Mouse (Mus musculus): ENCODE data around the gene Gm17018. TPM values are rescaled to one million over a fixed set of nuclear protein-coding genes. Genes with fewer than 3 reads are reported as not detected.

The Gm17018 gene
- polyA plus RNA-seq, 1 experiment from 2014 or later, result 30.4 TPM

- TF ChIP-seq EP300 (optimal IDR thresholded peaks at IDR 0.05), result no peak
- TF ChIP-seq CTCF (IDR thresholded peaks at IDR 0.05; ENCODE audit: low read depth), result no peak
- Histone ChIP-seq H3K36me3 (ENCODE audit: control insufficient read depth, insufficient read depth, low read length) (no peaks in the 10 kb centered on the region), H3K9me3 (ENCODE audit: control insufficient read depth, low read length) (no peaks in the 10 kb centered on the region), H3K4me3 (ENCODE audit: low read depth, low read length) (no peak overlapping the region), H3K9ac (ENCODE audit: low read length) (no peak overlapping the region), H3K27ac (replicated peaks) (no peak overlapping the region), H3K4me1 (replicated peaks; ENCODE audit: control insufficient read depth, insufficient read depth) (no peaks in the 10 kb centered on the region), H3K27me3 (ENCODE audit: control insufficient read depth, insufficient read depth, low read length) (no peaks in the 10 kb centered on the region; the same call in 1 of the 2 replicates), H3K4me2 (replicated peaks; ENCODE audit: low read depth) (no peak overlapping the region)
- ATAC-seq (ENCODE audit: low FRiP score, low TSS enrichment) (no peak), DNase-seq (ENCODE audit: low spot score) (no peak)
- 40% methylated on average over 6 of the region's 6 CpGs for WGBS
Measured at GRCm38 (mm10) chr19:45535929-45536328, 24.5 kb upstream of the Gm17018 start.

DNA sequence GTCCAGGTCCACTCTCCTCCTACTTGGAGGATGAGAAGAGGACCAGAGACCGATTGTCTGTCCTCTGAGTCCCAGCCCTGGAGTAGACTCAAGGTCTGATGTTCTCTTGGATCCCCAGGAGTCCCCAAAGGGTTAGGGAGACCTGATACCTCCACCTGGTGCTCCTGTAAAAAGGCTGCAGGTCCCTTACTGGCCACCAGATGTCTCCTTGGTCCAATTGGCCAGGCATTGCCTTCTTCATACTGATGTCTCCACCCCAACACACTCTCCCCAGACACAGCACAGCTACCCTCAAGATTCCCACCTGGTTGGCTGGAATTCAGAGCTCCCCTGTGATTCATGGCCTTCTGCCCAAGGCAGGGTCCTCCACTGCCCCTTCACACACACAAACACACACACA is 22.9 kb upstream of the Gm17018 start:
- Histone ChIP-seq H3K9me3 (ENCODE audit: control insufficient read depth, low read length) (no peaks in the 10 kb centered on the region), H3K27ac (replicated peaks) (no peak overlapping the region), H3K4me1 (replicated peaks; ENCODE audit: control insufficient read depth, insufficient read depth) (no peaks in the 10 kb centered on the region), H3K9ac (ENCODE audit: low read length) (no peak overlapping the region), H3K27me3 (ENCODE audit: control insufficient read depth, insufficient read depth, low read length) (no peaks in the 10 kb centered on the region; the same call in 1 of the 2 replicates), H3K4me3 (ENCODE audit: low read depth, low read length) (no peak overlapping the region), H3K36me3 (ENCODE audit: control insufficient read depth, insufficient read depth, low read length) (no peaks in the 10 kb centered on the region), H3K4me2 (replicated peaks; ENCODE audit: low read depth) (no peak overlapping the region)
- DNase-seq (ENCODE audit: low spot score) (peak; percentile 66), ATAC-seq (ENCODE audit: low FRiP score, low TSS enrichment) (no peak)
- WGBS, result 53% methylated on average over 1 of the region's 1 CpGs
- TF ChIP-seq CTCF (IDR thresholded peaks at IDR 0.05; ENCODE audit: low read depth), result peak; percentile 83
- TF ChIP-seq EP300 (optimal IDR thresholded peaks at IDR 0.05), result no peak

GRCm38 (mm10) chr19:45540657-45541408 is 19.6 kb upstream of the Gm17018 start:
- WGBS, result 37% methylated on average over 8 of the region's 8 CpGs
- no peaks in the 10 kb centered on the region for H3K9me3 ChIP-seq (ENCODE audit: control insufficient read depth, low read length)

GRCm38 (mm10) chr19:45541409-45542041 is 18.9 kb upstream of the Gm17018 start:
- Histone ChIP-seq H3K27me3 (ENCODE audit: control insufficient read depth, insufficient read depth, low read length) (no peaks in the 10 kb centered on the region; the same call in 1 of the 2 replicates), H3K9me3 (ENCODE audit: control insufficient read depth, low read length) (no peaks in the 10 kb centered on the region), H3K4me3 (ENCODE audit: low read depth, low read length) (peak overlapping the region; percentile 34), H3K9ac (ENCODE audit: low read length) (no peak overlapping the region), H3K36me3 (ENCODE audit: control insufficient read depth, insufficient read depth, low read length) (no peaks in the 10 kb centered on the region), H3K4me1 (replicated peaks; ENCODE audit: control insufficient read depth, insufficient read depth) (no peaks in the 10 kb centered on the region), H3K4me2 (replicated peaks; ENCODE audit: low read depth) (peak overlapping the region; percentile 57), H3K27ac (replicated peaks) (no peak overlapping the region)
- DNase-seq (ENCODE audit: low spot score) (peak; percentile 66), ATAC-seq (ENCODE audit: low FRiP score, low TSS enrichment) (peak; percentile 49; the same call in 1 of the 2 replicates)
- WGBS, result under 1% methylated on average over 50 of the region's 58 CpGs
- TF ChIP-seq CTCF (IDR thresholded peaks at IDR 0.05; ENCODE audit: low read depth), result peak; percentile 22; the same call in 1 of the 2 replicates
- no peak for TF ChIP-seq EP300 (optimal IDR thresholded peaks at IDR 0.05)

More at GRCm38 (mm10) chr19:45540657-45541408, 19.6 kb upstream of the Gm17018 start:
- Histone ChIP-seq H3K4me3 (ENCODE audit: low read depth, low read length) (peak overlapping the region; percentile 34), H3K4me1 (replicated peaks; ENCODE audit: control insufficient read depth, insufficient read depth) (no peaks in the 10 kb centered on the region), H3K9ac (ENCODE audit: low read length) (no peak overlapping the region), H3K36me3 (ENCODE audit: control insufficient read depth, insufficient read depth, low read length) (no peaks in the 10 kb centered on the region), H3K4me2 (replicated peaks; ENCODE audit: low read depth) (peak overlapping the region; percentile 57), H3K27ac (replicated peaks) (no peak overlapping the region), H3K27me3 (ENCODE audit: control insufficient read depth, insufficient read depth, low read length) (no peaks in the 10 kb centered on the region; the same call in 1 of the 2 replicates)
- TF ChIP-seq EP300 (optimal IDR thresholded peaks at IDR 0.05) (no peak), CTCF (IDR thresholded peaks at IDR 0.05; ENCODE audit: low read depth) (no peak)
- no peak for DNase-seq (ENCODE audit: low spot score)
- ATAC-seq (ENCODE audit: low FRiP score, low TSS enrichment), result no peak

DNA sequence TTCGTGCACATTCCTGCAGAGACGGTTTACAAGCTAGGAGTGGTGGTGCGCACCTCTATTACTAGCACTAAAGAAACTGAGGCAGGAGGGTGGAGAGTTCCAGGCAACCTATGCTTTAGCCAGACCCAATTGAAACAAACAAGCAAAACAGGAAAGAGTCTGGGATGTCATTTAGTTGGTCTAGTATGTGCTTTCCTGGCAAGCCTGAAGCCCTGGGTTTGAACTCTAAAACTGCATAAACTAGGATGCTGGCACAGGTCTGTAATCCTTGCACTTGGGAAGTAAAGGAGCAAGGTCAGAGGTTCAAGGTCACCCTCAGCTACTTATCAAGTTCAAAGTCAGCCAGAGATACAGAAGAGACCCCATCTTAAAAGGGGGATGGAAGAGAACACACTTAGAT is 18.4 kb upstream of the Gm17018 start:
- H3K4me1 ChIP-seq (replicated peaks; ENCODE audit: control insufficient read depth, insufficient read depth), result no peaks in the 10 kb centered on the region
- ATAC-seq (ENCODE audit: low FRiP score, low TSS enrichment) (no peak), DNase-seq (ENCODE audit: low spot score) (no peak)
- WGBS, result 29% methylated on average over 3 of the region's 3 CpGs
- H3K9ac ChIP-seq (ENCODE audit: low read length), result no peak overlapping the region
- no peaks in the 10 kb centered on the region; the same call in 1 of the 2 replicates for H3K27me3 ChIP-seq (ENCODE audit: control insufficient read depth, insufficient read depth, low read length)
- no peaks in the 10 kb centered on the region for H3K36me3 ChIP-seq (ENCODE audit: control insufficient read depth, insufficient read depth, low read length)
- H3K4me2 ChIP-seq (replicated peaks; ENCODE audit: low read depth), result peak overlapping the region; percentile 57
- no peak for TF ChIP-seq CTCF (IDR thresholded peaks at IDR 0.05; ENCODE audit: low read depth)
- TF ChIP-seq EP300 (optimal IDR thresholded peaks at IDR 0.05), result no peak
- H3K4me3 ChIP-seq (ENCODE audit: low read depth, low read length), result no peak overlapping the region; the same call in 1 of the 2 replicates
- H3K27ac ChIP-seq (replicated peaks), result no peak overlapping the region
- H3K9me3 ChIP-seq (ENCODE audit: control insufficient read depth, low read length), result no peaks in the 10 kb centered on the region

Data from stomach, postnatal 0 days (tissue).